Mouse (Mus musculus): ENCODE data around the gene Heatr6. TPM values are rescaled to one million over a fixed set of nuclear protein-coding genes. Genes with fewer than 3 reads are reported as not detected.

The Heatr6 gene
- polyA plus RNA-seq, 1 experiment from 2014 or later: 8.2 TPM

Other genes starting within 250 kb of the Heatr6 start
- not detected in 2 replicates for gene Heatr9, start 231.5 kb upstream of the Heatr6 start, polyA plus RNA-seq (2015; fragmentation: Nextera tagmentation; extraction: Ambion mirVana)
- 0.21 and 0.30 TPM in 2 replicates for gene Ccl5, start 223.2 kb upstream of the Heatr6 start, polyA plus RNA-seq (2015; fragmentation: Nextera tagmentation; extraction: Ambion mirVana)
- 16.5 and 16.8 TPM in 2 replicates for gene Ccl9, start 175.1 kb upstream of the Heatr6 start, polyA plus RNA-seq (2015; fragmentation: Nextera tagmentation; extraction: Ambion mirVana)
- gene Ccl6, start 160.6 kb upstream of the Heatr6 start, polyA plus RNA-seq (2015; fragmentation: Nextera tagmentation; extraction: Ambion mirVana): 8.5 and 8.8 TPM in 2 replicates
- gene Rpl9-ps1, start 108.1 kb upstream of the Heatr6 start, polyA plus RNA-seq (2015; fragmentation: Nextera tagmentation; extraction: Ambion mirVana): not detected in 2 replicates
- 0.79 and 0.92 TPM in 2 replicates for gene Ccl3, start 104.3 kb upstream of the Heatr6 start, polyA plus RNA-seq (2015; fragmentation: Nextera tagmentation; extraction: Ambion mirVana)
- gene Ccl4, start 91.1 kb upstream of the Heatr6 start, polyA plus RNA-seq (2015; fragmentation: Nextera tagmentation; extraction: Ambion mirVana): 0.46 and 0.74 TPM in 2 replicates
- 5.8 and 8.0 TPM in 2 replicates for gene Wfdc17, start 49.7 kb upstream of the Heatr6 start, polyA plus RNA-seq (2015; fragmentation: Nextera tagmentation; extraction: Ambion mirVana)
- not detected in 2 replicates for gene Wfdc18, start 44.7 kb upstream of the Heatr6 start, polyA plus RNA-seq (2015; fragmentation: Nextera tagmentation; extraction: Ambion mirVana)
- gene Wfdc21, start 6.8 kb upstream of the Heatr6 start, polyA plus RNA-seq (2015; fragmentation: Nextera tagmentation; extraction: Ambion mirVana): 4.0 and 6.1 TPM in 2 replicates
- gene Hnf1b, start 96.4 kb downstream of the Heatr6 start, polyA plus RNA-seq (2015; fragmentation: Nextera tagmentation; extraction: Ambion mirVana): 1.0 and 2.0 TPM in 2 replicates
- 21.5 and 26.4 TPM in 2 replicates for gene Ddx52, start 188.4 kb downstream of the Heatr6 start, polyA plus RNA-seq (2015; fragmentation: Nextera tagmentation; extraction: Ambion mirVana)
- gene Synrg, start 210.7 kb downstream of the Heatr6 start, polyA plus RNA-seq (2015; fragmentation: Nextera tagmentation; extraction: Ambion mirVana): 5.8 and 6.4 TPM in 2 replicates